Mouse (Mus musculus) E14TG2a.4 (cell line): Measurements from ENCODE around the gene Fes.

Experiments
- CTCF ChIP-seq: conservative IDR thresholded peaks from 2 replicates; pipeline ENCODE4 v1.5.1; 2014; ENCODE audit warnings: low read length
- NANOG ChIP-seq: IDR thresholded peaks from 2 replicates; pipeline ENCODE4 v1.6.1; 2014; ENCODE audit warnings: borderline replicate concordance, low read length, mixed read lengths
- POU5F1 ChIP-seq: IDR thresholded peaks from 2 replicates; pipeline ENCODE4 v1.6.1; 2014; ENCODE audit warnings: low read length, borderline replicate concordance

- TF ChIP-seq CTCF (no peak), NANOG (no peak), POU5F1 (no peak)
Measured at GRCm38 (mm10) chr7:80360435-80360834, 27.3 kb downstream of the Fes start.
